Mouse (Mus musculus) small intestine, adult 10 weeks (tissue): ENCODE results near the gene Ndufv2. TPM values are rescaled to one million over a fixed set of nuclear protein-coding genes. Genes with fewer than 3 reads are reported as not detected.

Source experiments
- polyA plus RNA-seq: library from polyadenylated mRNA; stranded (reverse); fragments of 350-450 nt; fragmentation: Illumina TruSeq; extraction: RNeasy Lipid Tissue Mini Kit (QIAGEN cat#74804); gene quantifications from one replicate; pipeline ENCODE4 v1.2.3, GENCODE M21; 2014; ENCODE audit warnings: low replicate concordance

The Ndufv2 gene
- polyA plus RNA-seq, result 991 TPM

DNA sequence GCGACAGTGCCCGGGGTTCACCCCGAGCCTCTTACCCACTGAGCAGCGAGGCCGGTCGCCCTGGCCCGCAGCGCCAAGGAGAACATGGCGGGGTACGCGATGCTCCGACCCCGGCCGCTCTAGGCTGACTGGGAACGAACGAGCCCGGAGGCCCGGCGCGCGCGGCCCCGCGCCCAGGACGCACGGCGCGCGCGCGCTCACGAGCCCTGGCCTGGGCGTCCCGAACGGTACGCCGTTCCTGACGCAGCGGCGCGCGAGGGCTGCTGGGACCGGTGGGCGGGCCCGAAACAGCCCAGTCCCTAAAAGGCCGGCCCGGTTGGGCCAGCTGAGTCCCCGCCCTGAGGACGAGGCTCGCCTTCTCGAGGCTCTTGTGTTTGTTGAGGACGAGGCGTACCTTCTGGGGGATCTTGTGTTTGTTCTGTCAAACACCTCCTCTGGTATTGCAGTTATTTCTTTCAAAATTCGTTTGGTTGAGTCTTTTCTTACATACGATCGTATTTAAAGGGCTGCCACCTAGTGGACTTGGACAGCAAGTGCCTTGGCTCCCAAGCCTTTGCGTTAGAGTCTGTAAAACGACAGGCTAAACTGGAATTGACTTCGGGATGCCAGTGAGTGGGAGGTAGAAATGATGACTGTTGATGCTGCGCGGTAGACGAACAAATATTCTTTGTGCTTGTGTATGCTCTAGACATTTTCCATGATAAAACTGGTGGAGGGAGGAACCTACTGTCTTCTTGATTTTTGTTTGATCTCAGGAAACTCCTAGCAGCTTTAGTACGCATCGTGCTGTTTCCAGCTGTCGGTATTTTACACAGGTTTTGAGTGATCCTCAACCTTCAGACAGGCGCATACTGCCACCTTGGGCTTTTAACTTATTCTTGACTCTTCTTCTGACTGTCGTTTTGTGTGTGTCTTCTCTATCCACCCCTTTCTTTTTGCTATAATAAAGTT, at the start of gene Ndufv2:
Gene Ndufv2, minus strand, starts transcription at position 180 of the 951 bp plus-strand sequence.

DNA sequence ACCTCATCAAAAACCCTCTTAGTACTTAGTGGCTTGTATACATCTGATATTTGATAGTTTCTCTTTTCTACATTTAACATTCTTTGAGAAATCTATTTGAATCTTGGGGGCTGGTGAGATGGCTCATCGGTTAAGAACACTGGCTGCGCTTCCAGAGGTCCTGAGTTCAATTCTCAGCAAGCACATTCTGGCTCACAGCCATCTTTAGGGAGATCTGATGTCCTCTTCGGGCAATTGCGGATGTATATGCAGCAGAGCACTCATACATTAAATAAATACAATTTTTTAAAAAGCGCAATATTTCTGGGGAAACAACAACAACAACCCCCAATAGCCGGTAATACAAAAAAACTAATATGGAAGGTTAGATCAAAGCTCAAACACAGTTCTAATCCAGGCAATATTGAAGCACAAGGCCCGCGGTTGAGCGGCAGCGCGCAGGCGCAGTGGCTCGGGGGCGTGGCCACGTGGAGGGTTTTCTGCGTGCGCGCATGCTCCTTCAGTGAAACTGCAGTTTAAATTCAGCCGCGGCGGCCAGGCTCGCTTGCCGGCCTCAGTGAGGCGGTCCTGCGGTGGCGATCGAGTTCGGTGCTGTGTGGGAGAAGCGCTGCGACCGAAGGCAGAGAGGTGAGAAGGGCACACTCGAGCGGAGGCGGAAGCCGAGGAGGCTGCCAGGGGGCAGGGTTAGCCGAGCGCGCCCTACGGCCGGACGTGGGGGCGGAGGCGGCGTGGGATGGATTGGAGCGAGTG, 21.9 kb upstream of the Ndufv2 start, which contains the start of gene Ddx11:
Gene Ddx11, plus strand, starts transcription at position 455 of the 750 bp plus-strand sequence.

DNA sequence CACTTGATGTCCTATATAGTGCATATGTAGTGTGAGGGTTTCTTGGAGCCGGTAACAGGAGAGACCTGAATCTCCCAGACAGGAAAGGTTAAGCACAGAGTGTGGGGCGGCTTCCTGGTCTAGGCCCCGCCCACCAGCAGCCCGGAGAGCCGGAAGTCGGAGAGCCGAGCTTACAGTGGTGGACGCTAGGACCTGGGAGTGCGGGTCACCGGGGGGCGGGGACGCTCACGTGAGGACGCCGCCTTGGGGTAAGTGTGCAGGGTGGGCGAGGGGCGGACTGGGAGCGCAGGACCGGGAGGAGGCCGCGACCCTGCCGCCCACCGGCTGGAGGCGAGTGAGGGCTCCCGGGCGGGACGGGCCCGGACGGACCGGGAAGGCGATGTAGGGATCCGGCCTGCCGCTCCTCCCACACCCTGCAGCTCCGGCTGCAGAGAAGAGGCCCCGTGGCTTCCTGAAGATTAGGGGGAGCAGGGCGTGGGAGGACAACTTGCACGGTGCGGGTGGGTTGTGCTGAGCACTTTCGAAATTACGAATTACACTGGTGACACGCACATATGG, 10.1 kb upstream of the Ndufv2 start, which contains the start of gene Washc1:
Gene Washc1, plus strand, starts transcription at position 144 of the 558 bp plus-strand sequence.

DNA sequence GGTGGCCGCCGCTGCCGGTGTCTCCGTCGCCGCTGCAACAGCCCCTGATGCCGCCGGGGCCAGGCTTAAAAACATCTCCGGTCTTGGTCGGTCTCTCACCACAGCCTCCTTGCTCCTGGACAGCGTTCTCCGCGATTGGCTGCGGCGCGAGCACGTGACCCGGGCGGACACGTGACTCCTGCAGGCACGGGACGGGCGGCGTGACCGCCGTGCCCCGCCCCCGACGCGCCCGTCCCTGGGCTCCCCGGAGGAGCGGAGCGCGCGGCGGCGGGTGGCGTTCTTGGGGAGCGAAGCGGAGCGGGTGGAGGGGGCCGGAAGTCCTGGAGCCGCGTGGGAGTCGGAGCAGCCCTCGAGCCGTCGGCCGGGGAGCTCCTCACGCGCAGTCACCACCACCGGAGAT, 24.4 kb downstream of the Ndufv2 start, which contains the start of gene Ankrd12:
Gene Ankrd12, minus strand, starts transcription at position 156 of the 400 bp plus-strand sequence.

Other genes with a start within 250 kb of the Ndufv2 start
- gene Ralbp1, start 215.8 kb downstream of the Ndufv2 start, polyA plus RNA-seq, result 40.3 TPM
- 86.9 TPM for gene Twsg1, start 150.3 kb downstream of the Ndufv2 start, polyA plus RNA-seq
- 32.8 TPM for gene Ankrd12, start 24.5 kb downstream of the Ndufv2 start, polyA plus RNA-seq
- 0.78 TPM for gene Washc1, start 10.0 kb upstream of the Ndufv2 start, polyA plus RNA-seq
- gene Ddx11, start 22.0 kb upstream of the Ndufv2 start, polyA plus RNA-seq, result 1.7 TPM